Mouse (Mus musculus) embryonic facial prominence, embryonic 13.5 days (tissue): ENCODE results near the gene Amfr. TPM values are rescaled to one million over a fixed set of nuclear protein-coding genes. Genes with fewer than 3 reads are reported as not detected.

Experiments
- ATAC-seq: fragments of 200-750 bp; cut with Nextera tagmentation; 2 replicates; pipeline ENCODE4 v1.8.0; 2017; ENCODE audit warnings: low read depth; ENCODE audit not compliant: insufficient number of reproducible peaks, insufficient read depth, low FRiP score, low TSS enrichment
- H3K27ac ChIP-seq: fragments of 300-500 bp; sonication (generic); 2 replicates; pipeline ENCODE4 v1.5.1; 2015; ENCODE audit warnings: moderate library complexity, mild to moderate bottlenecking, inconsistent platforms
- H3K27me3 ChIP-seq: fragments of 300-500 bp; sonication (generic); 2 replicates; pipeline ENCODE4 v1.6.1; 2015; ENCODE audit warnings: mild to moderate bottlenecking, inconsistent platforms
- H3K36me3 ChIP-seq: fragments of 300-500 bp; sonication (generic); 2 replicates; pipeline ENCODE4 v1.6.1; 2015; ENCODE audit warnings: mild to moderate bottlenecking, inconsistent platforms
- H3K4me1 ChIP-seq: fragments of 300-500 bp; sonication (generic); 2 replicates; pipeline ENCODE4 v1.6.1; 2015; ENCODE audit warnings: inconsistent platforms
- H3K4me2 ChIP-seq: fragments of 300-500 bp; sonication (generic); 2 replicates; pipeline ENCODE4 v1.6.1; 2015; ENCODE audit warnings: moderate library complexity, mild to moderate bottlenecking, inconsistent platforms
- H3K4me3 ChIP-seq: fragments of 300-500 bp; sonication (generic); 2 replicates; pipeline ENCODE4 v1.5.1; 2015; ENCODE audit warnings: mild to moderate bottlenecking, inconsistent platforms
- H3K9ac ChIP-seq: fragments of 300-500 bp; sonication (generic); 2 replicates; pipeline ENCODE4 v1.6.1; 2015; ENCODE audit warnings: mild to moderate bottlenecking, inconsistent platforms
- H3K9me3 ChIP-seq: fragments of 300-500 bp; sonication (generic); 2 replicates; pipeline ENCODE4 v1.6.1; 2016; ENCODE audit warnings: inconsistent platforms
- WGBS: fragments of 180-500 bp; shearing (Covaris S2); methylation state at CpG from one replicate; pipeline ENCODE4 v1.1.7; 2015; ENCODE audit warnings: mixed read lengths; 5-methylcytosine and 5-hydroxymethylcytosine counted together
- polyA plus RNA-seq: library from polyadenylated mRNA; unstranded; fragments of >200 nt; fragmentation: Nextera tagmentation; extraction: Ambion mirVana; gene quantifications from 2 replicates; pipeline ENCODE4 v1.2.1, GENCODE M21; 2015

The Amfr gene
- polyA plus RNA-seq, 1 experiment from 2014 or later = 40.1 TPM

GRCm38 (mm10) chr8:93976446-93977211 lies 36.0 kb downstream of the Amfr start:
- no peak for ATAC-seq
- WGBS = 82% methylated on average over 6 of the region's 6 CpGs

GRCm38 (mm10) chr8:93975358-93975757 lies 37.3 kb downstream of the Amfr start:
- no peaks in the 10 kb centered on the region for H3K4me1 ChIP-seq
- H3K4me3 ChIP-seq = no peak overlapping the region
- H3K27me3 ChIP-seq = no peaks in the 10 kb centered on the region
- H3K36me3 ChIP-seq = peaks cover 93% of the 10 kb centered on the region
- 93% methylated on average over 2 of the region's 2 CpGs for WGBS
- H3K27ac ChIP-seq = no peak overlapping the region
- H3K9me3 ChIP-seq = no peaks in the 10 kb centered on the region
- H3K9ac ChIP-seq = no peak overlapping the region
- no peak overlapping the region for H3K4me2 ChIP-seq
- no peak for ATAC-seq

More at GRCm38 (mm10) chr8:93976446-93977211, 36.0 kb downstream of the Amfr start:
- Histone ChIP-seq H3K4me2 (no peak overlapping the region), H3K4me1 (no peaks in the 10 kb centered on the region), H3K27ac (no peak overlapping the region), H3K9ac (no peak overlapping the region), H3K27me3 (no peaks in the 10 kb centered on the region), H3K36me3 (peaks cover 93% of the 10 kb centered on the region), H3K4me3 (no peak overlapping the region), H3K9me3 (no peaks in the 10 kb centered on the region)

DNA sequence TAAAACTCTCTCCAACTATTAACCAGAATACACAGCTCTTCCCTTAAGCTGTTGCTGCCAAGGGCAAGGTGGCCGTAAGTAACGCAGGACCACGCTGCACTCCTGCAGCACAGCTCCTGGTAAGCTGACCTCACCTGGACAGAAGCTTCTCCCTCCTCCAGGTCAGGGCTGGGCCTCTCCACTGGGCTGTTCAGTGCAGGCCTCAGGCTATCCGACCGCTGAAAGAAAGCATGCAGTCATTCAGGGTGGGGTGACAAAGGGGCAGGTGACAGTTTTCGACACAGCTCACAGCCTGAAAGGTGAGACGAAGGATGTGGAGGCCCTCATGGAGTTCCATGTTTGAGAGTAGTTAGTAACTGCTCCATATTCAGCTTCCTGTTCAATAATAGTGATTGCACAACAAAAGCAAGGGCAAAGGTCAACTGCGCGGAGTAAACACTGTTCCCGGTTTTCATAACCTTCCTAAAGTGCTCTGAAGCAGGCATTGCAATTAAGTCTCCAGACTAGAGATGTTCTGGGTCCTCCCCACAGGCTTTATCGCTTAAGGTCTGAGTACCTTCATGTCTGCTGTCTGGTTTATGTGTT lies 37.9 kb downstream of the Amfr start:
- Histone ChIP-seq H3K4me2 (no peak overlapping the region), H3K27ac (no peak overlapping the region), H3K4me1 (0 out of 2 replicates have a peak, but pooled peaks cover 3% of the 10 kb centered on the region), H3K9ac (no peak overlapping the region), H3K27me3 (no peaks in the 10 kb centered on the region), H3K9me3 (no peaks in the 10 kb centered on the region), H3K36me3 (peaks cover 93% of the 10 kb centered on the region), H3K4me3 (no peak overlapping the region)
- WGBS = 77% methylated on average over 11 of the region's 11 CpGs
- no peak for ATAC-seq

DNA sequence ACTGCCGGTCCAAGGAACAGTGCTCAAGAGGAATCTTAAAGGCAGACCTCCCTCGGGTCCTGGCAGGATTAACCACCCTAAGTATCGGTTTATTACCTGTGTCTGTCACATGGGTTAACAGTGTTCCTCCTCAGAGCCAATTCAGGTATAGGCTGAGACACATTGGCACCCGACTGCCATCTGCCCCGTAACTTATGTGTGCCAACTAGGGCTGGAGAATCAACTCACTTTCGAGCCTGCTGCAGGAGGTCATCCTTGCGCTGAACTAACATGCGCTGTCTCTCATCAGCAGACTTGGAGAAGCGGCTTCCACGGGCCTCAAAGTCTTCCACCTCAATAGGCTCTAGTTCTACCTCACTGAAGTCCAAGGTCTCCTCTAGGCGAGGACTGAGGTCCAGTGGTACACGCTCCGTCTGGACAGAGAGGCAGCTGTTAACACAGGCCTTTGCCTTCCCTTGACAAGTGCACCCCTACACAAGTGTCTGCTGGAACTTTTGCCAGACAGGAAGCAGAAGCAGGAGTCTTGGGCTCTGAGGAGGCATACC lies 38.7 kb downstream of the Amfr start:
- ATAC-seq = no peak
- Histone ChIP-seq H3K4me1 (0 out of 2 replicates have a peak, but pooled peaks cover 9% of the 10 kb centered on the region), H3K27ac (no peak overlapping the region), H3K36me3 (peaks cover 86% of the 10 kb centered on the region), H3K9ac (no peak overlapping the region), H3K4me3 (no peak overlapping the region), H3K27me3 (no peaks in the 10 kb centered on the region), H3K9me3 (no peaks in the 10 kb centered on the region), H3K4me2 (no peak overlapping the region)
- 94% methylated on average over 13 of the region's 13 CpGs for WGBS

GRCm38 (mm10) chr8:93972971-93973734 lies 39.5 kb downstream of the Amfr start:
- peaks cover 79% of the 10 kb centered on the region for H3K36me3 ChIP-seq
- no peak overlapping the region for H3K4me3 ChIP-seq
- H3K27me3 ChIP-seq = no peaks in the 10 kb centered on the region
- no peak for ATAC-seq
- no peak overlapping the region for H3K4me2 ChIP-seq
- H3K9me3 ChIP-seq = no peaks in the 10 kb centered on the region
- 77% methylated on average over 14 of the region's 14 CpGs for WGBS
- no peak overlapping the region for H3K27ac ChIP-seq
- peaks cover 15% of the 10 kb centered on the region; the same call in 1 of the 2 replicates for H3K4me1 ChIP-seq
- H3K9ac ChIP-seq = no peak overlapping the region

DNA sequence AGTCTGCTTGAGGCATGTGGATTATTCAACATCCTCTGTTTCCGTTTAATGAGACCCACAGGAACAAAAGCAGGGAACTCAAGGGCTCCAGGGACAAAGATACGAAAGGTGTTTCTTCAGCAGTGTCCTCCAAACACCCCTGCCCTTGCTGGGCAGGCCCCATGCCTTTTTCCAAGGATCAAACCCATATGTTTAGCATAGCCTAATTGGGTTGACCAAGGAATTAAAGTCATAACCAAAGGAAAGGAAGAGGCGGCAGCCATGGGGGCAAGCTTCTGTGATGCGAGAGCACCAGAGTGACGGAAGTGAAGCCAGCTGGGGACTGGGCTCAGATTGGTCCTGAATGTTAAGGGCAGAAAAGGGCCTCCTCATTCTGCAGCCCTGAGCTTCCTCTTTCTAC lies 40.4 kb downstream of the Amfr start:
- ATAC-seq = no peak

GRCm38 (mm10) chr8:93971451-93971850 lies 41.2 kb downstream of the Amfr start:
- no peak for ATAC-seq

More for the DNA sequence above, 40.4 kb downstream of the Amfr start:
- H3K36me3 ChIP-seq = peaks cover 71% of the 10 kb centered on the region
- H3K9me3 ChIP-seq = no peaks in the 10 kb centered on the region
- no peak overlapping the region for H3K9ac ChIP-seq
- no peak overlapping the region for H3K4me2 ChIP-seq
- no peak overlapping the region for H3K4me3 ChIP-seq
- 71% methylated on average over 5 of the region's 5 CpGs for WGBS
- H3K27me3 ChIP-seq = no peaks in the 10 kb centered on the region
- H3K27ac ChIP-seq = no peak overlapping the region
- peaks cover 15% of the 10 kb centered on the region; the same call in 1 of the 2 replicates for H3K4me1 ChIP-seq

DNA sequence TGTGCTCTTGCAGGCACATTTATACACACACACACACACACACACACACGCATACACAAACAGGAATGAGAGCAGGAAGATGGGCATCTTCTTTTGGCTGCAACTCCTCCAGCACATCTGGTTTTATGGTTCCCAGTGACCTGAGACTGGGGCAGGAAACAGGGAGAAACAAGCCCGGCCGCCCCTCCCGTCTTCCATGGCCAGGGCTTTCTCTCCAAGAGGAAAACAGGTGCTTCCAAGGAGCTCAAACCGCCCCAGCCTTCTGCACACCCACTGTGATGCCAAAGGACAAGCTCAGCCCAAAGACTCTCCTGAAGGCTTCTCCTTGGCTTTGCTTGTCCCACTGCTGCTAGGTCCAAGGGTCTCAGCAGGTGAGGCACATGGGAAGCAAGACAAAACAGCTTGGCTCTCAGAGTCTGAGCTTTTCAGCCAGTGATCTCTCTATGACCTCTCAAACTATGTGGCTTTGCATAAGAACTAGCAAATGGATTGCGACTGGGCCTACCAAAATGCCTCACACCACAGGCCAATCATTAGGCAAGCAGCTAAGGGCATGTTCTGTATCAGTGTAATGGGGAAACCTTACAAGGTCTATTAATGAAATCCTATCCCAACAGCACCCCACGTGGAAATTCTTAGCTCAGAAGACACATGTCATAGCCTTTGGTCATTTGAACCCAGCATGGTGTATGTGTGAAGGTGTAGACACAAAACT lies 42.9 kb downstream of the Amfr start:
- Histone ChIP-seq H3K27ac (no peak overlapping the region), H3K4me2 (no peak overlapping the region), H3K4me3 (no peak overlapping the region), H3K9me3 (no peaks in the 10 kb centered on the region), H3K4me1 (peaks cover 15% of the 10 kb centered on the region; the same call in 1 of the 2 replicates), H3K36me3 (peaks cover 49% of the 10 kb centered on the region), H3K9ac (no peak overlapping the region), H3K27me3 (no peaks in the 10 kb centered on the region)
- no peak for ATAC-seq
- 50% methylated on average over 7 of the region's 7 CpGs for WGBS

More at GRCm38 (mm10) chr8:93971451-93971850, 41.2 kb downstream of the Amfr start:
- no peaks in the 10 kb centered on the region for H3K9me3 ChIP-seq
- H3K36me3 ChIP-seq = peaks cover 65% of the 10 kb centered on the region
- H3K4me3 ChIP-seq = no peak overlapping the region
- H3K9ac ChIP-seq = no peak overlapping the region
- H3K27ac ChIP-seq = no peak overlapping the region
- H3K4me1 ChIP-seq = peaks cover 15% of the 10 kb centered on the region; the same call in 1 of the 2 replicates
- WGBS = 87% methylated on average over 10 of the region's 10 CpGs
- H3K4me2 ChIP-seq = no peak overlapping the region
- no peaks in the 10 kb centered on the region for H3K27me3 ChIP-seq

DNA sequence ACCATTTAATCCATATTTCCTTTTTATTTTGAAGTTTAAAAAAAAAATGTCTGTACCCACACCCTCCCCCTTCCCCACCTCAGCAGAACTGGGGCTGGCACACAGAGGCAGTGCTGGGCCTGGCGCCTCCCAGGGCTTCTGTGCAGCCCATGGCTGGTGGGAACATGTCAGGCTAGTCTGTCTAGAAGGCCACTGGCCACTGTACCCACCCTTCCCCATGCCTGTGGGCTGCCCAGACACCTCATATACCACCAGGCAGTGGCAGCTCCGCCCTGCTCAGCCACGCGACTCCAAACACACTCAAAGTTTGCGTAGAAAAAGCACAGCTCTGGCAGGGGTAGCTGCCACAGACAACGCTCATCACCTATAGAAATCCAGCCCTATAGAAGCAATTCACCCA lies 44.3 kb downstream of the Amfr start:
- Histone ChIP-seq H3K4me1 (peaks cover 15% of the 10 kb centered on the region; the same call in 1 of the 2 replicates), H3K9me3 (no peaks in the 10 kb centered on the region), H3K27ac (peak overlapping the region; percentile 53; the same call in 1 of the 2 replicates), H3K4me3 (no peak overlapping the region), H3K9ac (no peak overlapping the region), H3K27me3 (no peaks in the 10 kb centered on the region), H3K4me2 (no peak overlapping the region), H3K36me3 (peaks cover 34% of the 10 kb centered on the region)
- WGBS = 58% methylated on average over 6 of the region's 6 CpGs
- no peak for ATAC-seq

GRCm38 (mm10) chr8:93960909-93961308 lies 51.7 kb downstream of the Amfr start:
- H3K4me3 ChIP-seq = no peak overlapping the region
- no peak for ATAC-seq
- H3K27ac ChIP-seq = no peak overlapping the region
- no peaks in the 10 kb centered on the region for H3K9me3 ChIP-seq
- no peak overlapping the region for H3K9ac ChIP-seq
- 0 out of 2 replicates have a peak, but pooled peaks cover under 1% of the 10 kb centered on the region for H3K36me3 ChIP-seq
- 85% methylated on average over 6 of the region's 6 CpGs for WGBS
- H3K27me3 ChIP-seq = no peaks in the 10 kb centered on the region
- H3K4me2 ChIP-seq = no peak overlapping the region
- no peaks in the 10 kb centered on the region for H3K4me1 ChIP-seq

GRCm38 (mm10) chr8:93958402-93958801 lies 54.2 kb downstream of the Amfr start:
- WGBS = 90% methylated on average over 9 of the region's 9 CpGs
- Histone ChIP-seq H3K4me2 (no peak overlapping the region), H3K36me3 (peaks cover 15% of the 10 kb centered on the region), H3K9me3 (no peaks in the 10 kb centered on the region), H3K9ac (no peak overlapping the region), H3K27me3 (no peaks in the 10 kb centered on the region), H3K4me1 (no peaks in the 10 kb centered on the region), H3K27ac (no peak overlapping the region), H3K4me3 (no peak overlapping the region)
- ATAC-seq = no peak
